Mouse (Mus musculus): ENCODE results near the gene Strap. TPM values are rescaled to one million over a fixed set of nuclear protein-coding genes. Genes with fewer than 3 reads are reported as not detected.
"Not testable (repeated sequence)": the region's sequence is repeated elsewhere in the genome, so short reads cannot be mapped to it uniquely, and the experiment has no call there.

Gene Strap
- polyA plus RNA-seq, 1 experiment, result 18.8 TPM

DNA sequence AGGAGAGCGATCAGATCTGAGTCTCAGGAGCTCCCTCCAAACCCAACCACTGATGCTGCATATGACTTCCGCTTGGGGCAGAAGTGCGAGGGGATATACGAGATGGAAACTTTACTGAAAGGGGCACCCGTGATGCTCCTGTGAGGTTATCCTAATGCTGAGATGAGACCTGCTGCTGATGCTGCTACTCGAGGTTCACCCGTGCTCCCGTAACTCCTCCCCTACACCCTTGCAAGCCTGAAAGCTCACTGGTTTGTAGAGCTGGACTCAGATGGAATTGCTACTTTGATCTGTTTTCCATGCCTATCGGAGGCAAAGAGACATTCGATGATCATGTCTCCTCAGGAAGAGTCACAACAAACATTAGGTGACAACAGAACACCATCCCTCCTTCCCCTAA lies 28.7 kb upstream of the Strap start:
- H3K36me3 ChIP-seq (ENCODE audit: control insufficient read depth, insufficient read depth, low read length), result no peaks in the 10 kb centered on the region
- H3K27me3 ChIP-seq (ENCODE audit: control insufficient read depth, insufficient read depth, low read length), result no peaks in the 10 kb centered on the region
- H3K4me1 ChIP-seq (ENCODE audit: control insufficient read depth, insufficient read depth, insufficient read length), result no peaks in the 10 kb centered on the region
- DNase-seq (ENCODE audit: low read depth in 1 of 2, low spot score in 2 of 2), result no peak
- no peak overlapping the region for H3K27ac ChIP-seq (ENCODE audit: insufficient read depth, low read length)
- TF ChIP-seq POLR2A (IDR thresholded peaks at IDR 0.05; ENCODE audit: low read depth, low read length), result no peak
- TF ChIP-seq CTCF (IDR thresholded peaks at IDR 0.05; ENCODE audit: extremely low read depth, insufficient read depth, insufficient read length, insufficient replicate concordance), result no peak
- no peak overlapping the region for H3K4me3 ChIP-seq (ENCODE audit: extremely low read depth, insufficient read depth, insufficient read length)
- WGBS, result 91% methylated on average over 10 of the region's 10 CpGs

DNA sequence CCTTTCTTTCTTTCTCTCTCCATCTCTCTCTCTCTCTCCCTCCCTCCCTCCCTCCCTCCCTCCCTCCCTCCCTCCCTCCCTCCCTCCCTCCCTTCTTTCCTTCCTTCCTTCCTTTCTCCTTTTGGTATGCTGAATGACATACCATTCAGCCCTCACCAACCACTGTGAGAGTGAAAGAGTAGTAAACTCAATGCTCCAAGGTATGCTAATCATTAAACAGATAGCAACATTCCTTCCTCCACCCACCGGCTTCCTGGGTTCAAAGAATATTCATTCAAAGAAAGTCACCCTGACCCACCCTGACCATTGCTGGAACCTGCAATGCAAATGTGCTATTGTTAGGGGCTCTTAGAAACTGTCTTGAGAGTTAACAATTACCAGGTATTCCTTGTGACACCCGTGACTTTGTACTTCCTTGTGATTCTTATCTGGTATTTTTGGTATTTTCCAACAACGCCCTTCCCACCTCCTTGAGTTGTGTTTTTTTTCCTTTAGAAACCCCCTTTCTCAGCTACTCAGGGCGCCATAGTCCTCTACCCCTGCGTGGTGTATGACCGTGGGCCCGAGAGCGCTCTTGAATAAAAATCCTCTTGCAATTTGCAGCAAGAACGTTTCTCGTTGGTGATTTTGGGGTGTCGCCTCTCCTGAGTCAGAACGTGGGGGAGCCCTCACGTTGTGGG lies 26.0 kb upstream of the Strap start:
- DNase-seq (ENCODE audit: low read depth in 1 of 2, low spot score in 2 of 2); H3K36me3 ChIP-seq (ENCODE audit: control insufficient read depth, insufficient read depth, low read length); H3K4me3 ChIP-seq (ENCODE audit: extremely low read depth, insufficient read depth, insufficient read length): not testable (repeated sequence)

DNA sequence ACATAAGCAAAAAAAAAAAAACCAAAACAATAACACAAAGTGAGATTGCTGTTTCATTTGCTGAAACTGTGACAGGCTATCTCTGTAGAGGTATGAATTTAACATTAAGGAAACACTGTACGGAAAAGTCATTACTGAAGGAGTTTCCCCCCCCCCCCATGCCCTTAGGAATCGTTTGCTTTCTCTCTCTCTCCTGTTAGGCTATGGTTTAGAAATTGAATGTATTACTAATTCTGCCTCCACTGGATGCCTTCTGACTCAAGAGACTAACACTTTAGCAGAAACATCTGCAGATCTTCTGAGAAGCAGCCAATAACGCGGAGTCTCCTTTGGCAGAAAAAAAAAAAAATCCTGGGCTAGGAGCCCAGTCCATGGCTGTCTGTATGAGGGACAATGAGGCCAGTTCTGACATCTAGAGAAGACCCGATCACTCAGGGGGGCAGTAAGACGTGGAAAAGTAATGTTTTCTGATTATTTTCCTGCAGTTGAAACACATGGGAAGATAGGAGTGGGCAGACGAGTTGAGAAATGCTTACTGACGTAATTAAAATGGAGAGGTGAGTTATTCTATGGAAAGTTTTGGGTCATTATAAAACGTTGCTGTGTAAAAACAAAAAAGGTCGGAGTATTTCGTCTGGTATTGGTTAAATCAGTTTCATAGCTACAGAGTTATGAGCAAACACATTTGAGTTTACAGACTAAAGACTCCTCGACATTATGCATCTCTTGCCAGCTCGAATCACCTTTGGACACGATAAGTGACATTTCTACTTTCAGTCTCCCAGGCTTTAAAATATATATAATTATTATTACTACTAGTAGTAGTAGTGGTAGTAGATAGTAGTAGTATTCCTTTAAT lies 24.5 kb upstream of the Strap start:
- no peak overlapping the region for H3K4me3 ChIP-seq (ENCODE audit: extremely low read depth, insufficient read depth, insufficient read length)
- H3K27me3 ChIP-seq (ENCODE audit: control insufficient read depth, insufficient read depth, low read length), result no peaks in the 10 kb centered on the region
- WGBS, result 82% methylated on average over 14 of the region's 14 CpGs
- no peak for DNase-seq (ENCODE audit: low read depth in 1 of 2, low spot score in 2 of 2)
- H3K4me1 ChIP-seq (ENCODE audit: control insufficient read depth, insufficient read depth, insufficient read length), result no peaks in the 10 kb centered on the region
- H3K36me3 ChIP-seq (ENCODE audit: control insufficient read depth, insufficient read depth, low read length), result no peaks in the 10 kb centered on the region
- no peak overlapping the region for H3K27ac ChIP-seq (ENCODE audit: insufficient read depth, low read length)
- no peak for TF ChIP-seq CTCF (IDR thresholded peaks at IDR 0.05; ENCODE audit: extremely low read depth, insufficient read depth, insufficient read length, insufficient replicate concordance)
- no peak for TF ChIP-seq POLR2A (IDR thresholded peaks at IDR 0.05; ENCODE audit: low read depth, low read length)

More for the DNA sequence above, 26.0 kb upstream of the Strap start:
- H3K27ac ChIP-seq (ENCODE audit: insufficient read depth, low read length); H3K27me3 ChIP-seq (ENCODE audit: control insufficient read depth, insufficient read depth, low read length); H3K4me1 ChIP-seq (ENCODE audit: control insufficient read depth, insufficient read depth, insufficient read length): not testable (repeated sequence)
- WGBS, result 89% methylated on average over 13 of the region's 13 CpGs

DNA sequence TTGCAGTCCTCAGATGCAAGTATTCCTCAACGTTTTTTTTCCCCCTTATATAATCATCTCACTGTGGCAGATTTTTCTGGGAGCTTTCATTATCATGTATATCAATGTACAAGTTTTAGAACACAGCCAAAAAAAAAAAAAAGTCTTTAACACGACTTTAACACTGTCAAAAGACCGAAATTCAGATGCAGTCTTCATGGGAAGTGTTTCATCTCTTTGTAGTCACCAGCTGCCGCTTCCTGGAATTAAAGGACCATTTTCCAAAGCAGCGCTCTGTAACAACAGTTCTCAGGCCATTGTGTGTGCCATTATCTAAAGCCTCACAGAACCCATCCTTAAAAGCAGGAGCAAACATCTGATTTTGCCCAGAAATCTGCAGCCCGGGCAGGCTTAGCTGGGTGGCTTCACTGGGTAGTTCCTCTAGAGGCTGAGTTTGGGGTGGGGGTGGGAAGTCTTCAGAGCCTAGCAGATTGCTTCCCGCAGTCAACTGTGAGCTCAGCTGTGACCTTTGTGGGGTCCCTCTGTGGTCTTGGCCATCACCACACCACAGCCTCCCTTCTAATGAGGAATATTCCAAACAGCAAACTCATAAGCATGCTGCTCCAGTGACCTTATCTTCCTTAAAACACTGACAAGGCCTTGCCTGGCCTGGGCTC lies 22.1 kb upstream of the Strap start:
- WGBS, result 72% methylated on average over 7 of the region's 7 CpGs
- H3K4me3 ChIP-seq (ENCODE audit: extremely low read depth, insufficient read depth, insufficient read length), result no peak overlapping the region

DNA sequence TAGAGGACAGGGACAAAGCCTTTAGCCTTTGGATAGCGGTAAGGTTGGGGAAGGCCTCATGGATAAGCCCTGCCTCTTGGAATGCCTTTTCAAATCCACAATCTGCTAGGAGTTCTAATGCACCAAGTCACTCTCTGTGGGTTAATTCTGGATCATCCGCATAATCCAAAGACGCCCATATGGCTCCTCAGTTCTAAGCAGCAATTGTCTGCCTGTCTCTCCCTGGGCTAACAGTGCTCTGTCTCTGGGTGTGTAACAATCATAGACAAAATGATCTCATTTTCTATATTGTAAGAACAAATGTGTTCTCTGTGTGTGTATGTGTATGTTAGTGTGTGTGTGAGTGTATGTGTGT lies 21.6 kb upstream of the Strap start:
- Histone ChIP-seq H3K27me3 (ENCODE audit: control insufficient read depth, insufficient read depth, low read length) (no peaks in the 10 kb centered on the region), H3K36me3 (ENCODE audit: control insufficient read depth, insufficient read depth, low read length) (no peaks in the 10 kb centered on the region), H3K27ac (ENCODE audit: insufficient read depth, low read length) (no peak overlapping the region), H3K4me1 (ENCODE audit: control insufficient read depth, insufficient read depth, insufficient read length) (no peaks in the 10 kb centered on the region), H3K4me3 (ENCODE audit: extremely low read depth, insufficient read depth, insufficient read length) (no peak overlapping the region)
- no peak for DNase-seq (ENCODE audit: low read depth in 1 of 2, low spot score in 2 of 2)
- TF ChIP-seq CTCF (IDR thresholded peaks at IDR 0.05; ENCODE audit: extremely low read depth, insufficient read depth, insufficient read length, insufficient replicate concordance) (no peak), POLR2A (IDR thresholded peaks at IDR 0.05; ENCODE audit: low read depth, low read length) (no peak)
- 97% methylated on average over 3 of the region's 3 CpGs for WGBS

More for the DNA sequence above, 22.1 kb upstream of the Strap start:
- Histone ChIP-seq H3K27me3 (ENCODE audit: control insufficient read depth, insufficient read depth, low read length) (no peaks in the 10 kb centered on the region), H3K36me3 (ENCODE audit: control insufficient read depth, insufficient read depth, low read length) (no peaks in the 10 kb centered on the region), H3K4me1 (ENCODE audit: control insufficient read depth, insufficient read depth, insufficient read length) (no peaks in the 10 kb centered on the region), H3K27ac (ENCODE audit: insufficient read depth, low read length) (no peak overlapping the region)
- TF ChIP-seq POLR2A (IDR thresholded peaks at IDR 0.05; ENCODE audit: low read depth, low read length), result no peak
- TF ChIP-seq CTCF (IDR thresholded peaks at IDR 0.05; ENCODE audit: extremely low read depth, insufficient read depth, insufficient read length, insufficient replicate concordance), result no peak
- no peak for DNase-seq (ENCODE audit: low read depth in 1 of 2, low spot score in 2 of 2)

DNA sequence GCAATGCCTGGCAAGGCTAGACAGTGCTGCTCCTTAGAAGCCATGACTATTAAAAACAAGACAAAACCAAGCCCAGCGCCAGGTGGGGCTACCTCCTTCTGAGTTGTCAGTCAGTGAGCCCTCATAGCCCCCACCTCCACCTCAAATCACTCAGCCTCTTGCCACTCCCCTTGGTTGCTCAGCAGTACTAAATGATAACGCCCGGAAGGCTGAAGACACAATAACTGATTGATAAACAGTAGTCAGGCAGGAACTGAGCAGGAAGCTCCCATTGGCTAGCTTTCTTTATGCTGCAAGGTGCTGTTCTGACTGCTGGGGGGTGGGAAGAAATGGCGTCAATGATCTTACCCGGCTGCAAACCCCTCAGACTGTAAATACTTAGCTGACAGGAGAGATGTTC lies 18.1 kb upstream of the Strap start:
- Histone ChIP-seq H3K36me3 (ENCODE audit: control insufficient read depth, insufficient read depth, low read length) (no peaks in the 10 kb centered on the region), H3K27me3 (ENCODE audit: control insufficient read depth, insufficient read depth, low read length) (no peaks in the 10 kb centered on the region), H3K4me3 (ENCODE audit: extremely low read depth, insufficient read depth, insufficient read length) (no peak overlapping the region), H3K4me1 (ENCODE audit: control insufficient read depth, insufficient read depth, insufficient read length) (no peaks in the 10 kb centered on the region), H3K27ac (ENCODE audit: insufficient read depth, low read length) (no peak overlapping the region)
- TF ChIP-seq CTCF (IDR thresholded peaks at IDR 0.05; ENCODE audit: extremely low read depth, insufficient read depth, insufficient read length, insufficient replicate concordance) (no peak), POLR2A (IDR thresholded peaks at IDR 0.05; ENCODE audit: low read depth, low read length) (no peak)
- 88% methylated on average over 5 of the region's 5 CpGs for WGBS
- no peak for DNase-seq (ENCODE audit: low read depth in 1 of 2, low spot score in 2 of 2)
